Comparison of ENCODE assay signal across 8 mouse cellular contexts in the genomic region with DNA sequence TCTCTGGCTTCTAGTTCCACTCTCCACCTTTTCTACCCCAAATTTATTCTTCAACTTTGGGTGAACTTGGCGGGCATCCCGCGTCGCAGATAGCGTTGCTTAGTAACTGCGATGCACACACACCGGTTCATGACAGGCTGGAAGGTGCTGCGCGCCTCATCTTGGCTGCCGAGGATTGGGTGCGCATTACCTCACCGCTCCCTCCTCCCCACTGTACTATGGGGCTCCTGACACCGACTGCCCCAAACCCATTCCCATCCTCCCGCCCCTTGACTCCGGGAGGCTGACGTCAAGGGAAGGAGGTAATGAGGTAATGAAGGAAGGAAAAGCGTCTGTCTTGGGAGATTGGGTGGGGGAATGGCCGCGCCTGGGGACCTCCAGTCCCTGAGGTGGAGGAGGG. TPM values are rescaled to one million over a fixed set of nuclear protein-coding genes. Genes with fewer than 3 reads are reported as not detected.
DNase-seq lines count a peak whose midpoint lies in the region; ATAC-seq lines count a peak whose summit lies in the region.

No protein-coding gene starts in this region.

- H3K4me1 ChIP-seq in intestine, embryonic 14.5 days (replicated peaks; ENCODE audit: control insufficient read depth, insufficient read depth, low read length): peaks cover 14% of the 10 kb centered on the region; the same call in 1 of the 2 replicates
- H3K4me1 ChIP-seq in stomach, embryonic 15.5 days: peaks cover 10% of the 10 kb centered on the region; the same call in 1 of the 2 replicates

- DNase-seq in right cerebral cortex, postnatal 10 days (ENCODE audit: low spot score in 2 of 2): peak; percentile 54 to 56
- no peak for DNase-seq in right cerebral cortex, adult 18-20 months
- peak; percentile 46 to 71 for DNase-seq in heart, adult 18-20 months
- peak; percentile 69 for DNase-seq in intestine, embryonic 14.5 days (ENCODE audit: low spot score)
- no peak for DNase-seq in spleen, postnatal 14 days (ENCODE audit: low spot score in 2 of 2)

- no peak overlapping the region for H3K4me3 ChIP-seq in intestine, embryonic 14.5 days (ENCODE audit: low read depth, low read length)
- H3K4me3 ChIP-seq in stomach, embryonic 15.5 days (replicated peaks): no peak overlapping the region

- peak; percentile 74 for ATAC-seq in intestine, embryonic 14.5 days (replicated peaks; ENCODE audit: low FRiP score, low TSS enrichment, low read depth)
- peak; percentile 80; the same call in 1 of the 2 replicates for ATAC-seq in stomach, embryonic 15.5 days (ENCODE audit: insufficient read depth, low FRiP score, low read depth)
- no peak for ATAC-seq in CD4-positive, CD25-positive, alpha-beta regulatory T cell, adult 4 months
- no peak for ATAC-seq in activated CD4-positive, CD25-positive, alpha-beta regulatory T cell, adult 4 months

- no peaks in the 10 kb centered on the region for H3K36me3 ChIP-seq in intestine, embryonic 14.5 days (ENCODE audit: control insufficient read depth, insufficient read depth, low read length)
- no peaks in the 10 kb centered on the region for H3K36me3 ChIP-seq in stomach, embryonic 15.5 days

- H3K9me3 ChIP-seq in intestine, embryonic 14.5 days (ENCODE audit: control insufficient read depth, low read length): no peaks in the 10 kb centered on the region
- no peaks in the 10 kb centered on the region for H3K9me3 ChIP-seq in stomach, embryonic 15.5 days

- H3K9ac ChIP-seq in intestine, embryonic 14.5 days (ENCODE audit: low read length): no peak overlapping the region
- no peak overlapping the region for H3K9ac ChIP-seq in stomach, embryonic 15.5 days

- H3K27ac ChIP-seq in intestine, embryonic 14.5 days (ENCODE audit: low read depth): no peak overlapping the region
- H3K27ac ChIP-seq in stomach, embryonic 15.5 days: no peak overlapping the region

- WGBS in intestine, embryonic 14.5 days: under 1% methylated on average over 19 of the region's 19 CpGs
- 4% methylated on average over 19 of the region's 19 CpGs for WGBS in stomach, embryonic 15.5 days

- peak overlapping the region; percentile 13; the same call in 1 of the 2 replicates for H3K4me2 ChIP-seq in intestine, embryonic 14.5 days (ENCODE audit: low read length)
- H3K4me2 ChIP-seq in stomach, embryonic 15.5 days: no peak overlapping the region

- peaks cover 92% of the 10 kb centered on the region for H3K27me3 ChIP-seq in intestine, embryonic 14.5 days (replicated peaks; ENCODE audit: control insufficient read depth, insufficient read depth, low read length)
- peaks cover 78% of the 10 kb centered on the region for H3K27me3 ChIP-seq in stomach, embryonic 15.5 days (replicated peaks)

RNA-seq across cellular contexts. Expression of gene Wt1, which starts 8.0 kb away (rescaled TPM):
- 1 to 10 TPM; 4.1 to 6.8 TPM for total RNA-seq in heart, adult 18-20 months (2021)
- 18.4 and 20.1 TPM in 2 replicates for polyA plus RNA-seq in intestine, embryonic 14.5 days (2014; fragmentation: Nextera tagmentation; extraction: Ambion mirVana)
- 22.3 and 23.3 TPM in 2 replicates for polyA plus RNA-seq in stomach, embryonic 15.5 days (2015; fragmentation: Nextera tagmentation; extraction: Ambion mirVana)
- not detected for polyA plus RNA-seq in CD4-positive, CD25-positive, alpha-beta regulatory T cell, adult 4 months (2017; shearing (Covaris generic))
- not detected for polyA plus RNA-seq in activated CD4-positive, CD25-positive, alpha-beta regulatory T cell, adult 4 months (2017; shearing (Covaris generic))

RNA-seq across cellular contexts. Expression of gene Gm11060, which starts 42.5 kb away (rescaled TPM):
- total RNA-seq in heart, adult 18-20 months (2021): not detected
- polyA plus RNA-seq in intestine, embryonic 14.5 days (2014; fragmentation: Nextera tagmentation; extraction: Ambion mirVana): not detected in 2 replicates
- polyA plus RNA-seq in stomach, embryonic 15.5 days (2015; fragmentation: Nextera tagmentation; extraction: Ambion mirVana): not detected in 2 replicates
- polyA plus RNA-seq in CD4-positive, CD25-positive, alpha-beta regulatory T cell, adult 4 months (2017; shearing (Covaris generic)): not detected
- polyA plus RNA-seq in activated CD4-positive, CD25-positive, alpha-beta regulatory T cell, adult 4 months (2017; shearing (Covaris generic)): not detected

Comparison
In these comparisons a context has a peak if more than half of its experiments do, and no peak if none do; other contexts are left out.
1. DNase-seq: peak in right cerebral cortex, postnatal 10 days (2 of 2), heart, adult 18-20 months (2 of 2) and intestine, embryonic 14.5 days (single experiment); none in right cerebral cortex, adult 18-20 months (single experiment) and spleen, postnatal 14 days (0 of 2).
2. ATAC-seq: peak in intestine, embryonic 14.5 days (single experiment) and stomach, embryonic 15.5 days (single experiment); none in CD4-positive, CD25-positive, alpha-beta regulatory T cell, adult 4 months (single experiment) and activated CD4-positive, CD25-positive, alpha-beta regulatory T cell, adult 4 months (single experiment).
3. RNA of gene Wt1, which starts 8.0 kb away (polyA plus RNA-seq): 22.3 to 23.3 TPM in stomach, embryonic 15.5 days and 18.4 to 20.1 TPM in intestine, embryonic 14.5 days; not detected in CD4-positive, CD25-positive, alpha-beta regulatory T cell, adult 4 months and not detected in activated CD4-positive, CD25-positive, alpha-beta regulatory T cell, adult 4 months; every median in the first group is over 10 times any median in the second.